Mouse (Mus musculus): ENCODE measurements at regions not wholly inside any gene's neighbourhood (a gene's known extent, or its start where the extent isn't known, plus 50 kb on each side); places are given as distances from the start of the nearest gene placed in this dataset.

DNA sequence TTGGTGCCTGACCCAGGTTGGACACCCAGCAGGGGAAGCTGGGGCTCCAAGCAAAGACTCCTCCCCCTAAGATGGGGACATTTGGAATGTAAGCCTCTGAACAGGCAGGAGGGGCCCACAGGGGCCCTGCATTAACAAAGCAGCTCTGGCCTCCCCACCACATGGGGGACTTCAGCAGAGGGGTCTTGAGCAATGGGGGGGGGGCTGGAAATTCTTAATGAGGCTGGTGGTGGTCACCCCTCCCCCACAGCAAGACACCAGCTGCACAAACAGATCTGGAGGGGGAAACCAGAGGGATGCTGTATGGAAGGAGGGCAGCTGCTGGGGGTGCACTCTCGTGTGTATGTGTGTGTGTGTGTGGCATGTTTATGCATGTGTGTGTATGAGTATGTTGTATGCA is 55.2 kb upstream of the Gm26897 start:
- TF ChIP-seq GATA1 (IDR thresholded peaks at IDR 0.05; ENCODE audit: low read length): no peak
- no peak for TF ChIP-seq TAL1 (IDR thresholded peaks at IDR 0.05; ENCODE audit: low read length)
